Mouse (Mus musculus) CH12.LX (cell line): Measurements from ENCODE around the gene Babam1. TPM values are rescaled to one million over a fixed set of nuclear protein-coding genes. Genes with fewer than 3 reads are reported as not detected.
A peak's percentile ranks its signal among the peaks of the same experiment; 100 is the strongest.

Source experiments
- DNase-seq: peaks from one replicate; pipeline ENCODE4 v3.0.0-alpha.2; 2013; ENCODE audit errors: extremely low read depth
- H3K27ac ChIP-seq: 2 replicates; pipeline ENCODE4 v1.5.1; 2012; ENCODE audit warnings: low read depth, mild to moderate bottlenecking, control low read depth, moderate library complexity; ENCODE audit not compliant: insufficient read depth
- H3K27me3 ChIP-seq: replicated peaks from 2 replicates; pipeline ENCODE3; 2012; ENCODE audit warnings: inconsistent platforms
- H3K36me3 ChIP-seq, 2 experiments: replicated peaks in 1 of 2; 2 replicates each; pipeline versions ENCODE3 to v1.6.1; 2012; ENCODE audit warnings: inconsistent platforms in 1 of 2, low read length in 1 of 2, mild to moderate bottlenecking in 1 of 2, mixed read lengths in 1 of 2, moderate library complexity in 1 of 2; ENCODE audit not compliant: control insufficient read depth in 1 of 2, insufficient read depth in 1 of 2
- H3K4me1 ChIP-seq, 2 experiments: 2 replicates each; pipeline ENCODE4 v1.6.1; 2012; ENCODE audit warnings: inconsistent platforms in 1 of 2, moderate library complexity in 1 of 2; ENCODE audit not compliant: insufficient read depth in 2 of 2, control insufficient read depth in 1 of 2
- H3K4me2 ChIP-seq: 2 replicates; pipeline ENCODE4 v1.6.1; 2012; ENCODE audit warnings: low read depth, mild to moderate bottlenecking, control low read depth; ENCODE audit not compliant: poor library complexity, insufficient read depth, severe bottlenecking
- H3K4me3 ChIP-seq, 3 experiments: fragments of 150-350 bp in 1 of 3; sonication (generic) in 1 of 3; replicated peaks in 1 of 3; 2 replicates each; pipeline versions ENCODE3 to v1.5.1; 2011 to 2012; ENCODE audit warnings: low read depth in 2 of 3, low read length in 2 of 3, mild to moderate bottlenecking in 2 of 3, moderate library complexity in 2 of 3, control low read depth in 1 of 3, improper control_type of control experiment in 1 of 3, inconsistent platforms in 1 of 3, mixed read lengths in 1 of 3; ENCODE audit not compliant: poor library complexity in 1 of 3
- H3K79me2 ChIP-seq: replicated peaks from 2 replicates; pipeline ENCODE4 v1.6.1; 2012; ENCODE audit warnings: mild to moderate bottlenecking, moderate library complexity; ENCODE audit not compliant: control insufficient read depth, poor library complexity, insufficient read depth, severe bottlenecking; ENCODE audit errors: extremely low read depth
- H3K9ac ChIP-seq: 2 replicates; pipeline ENCODE4 v1.6.1; 2012; ENCODE audit warnings: low read depth, mild to moderate bottlenecking, control low read depth, moderate library complexity; ENCODE audit not compliant: insufficient read depth
- H3K9me3 ChIP-seq: replicated peaks from 2 replicates; pipeline ENCODE3; 2012; ENCODE audit warnings: low read length, inconsistent platforms, mixed read lengths
- CHD1 ChIP-seq: IDR thresholded peaks from 2 replicates; pipeline ENCODE4 v1.6.1; 2012; ENCODE audit warnings: low read depth, low read length, improper control_type of control experiment, inconsistent platforms
- CTCF ChIP-seq, 2 experiments: IDR thresholded peaks in 1 of 2; conservative IDR thresholded peaks in 1 of 2; 2 replicates each; pipeline ENCODE4 v1.5.1; 2011 to 2012; ENCODE audit warnings: low read depth in 2 of 2, low read length in 2 of 2, improper control_type of control experiment in 1 of 2, inconsistent platforms in 1 of 2, mild to moderate bottlenecking in 1 of 2, moderate library complexity in 1 of 2
- ELF1 ChIP-seq: IDR thresholded peaks from 2 replicates; pipeline ENCODE4 v1.6.1; 2014; ENCODE audit warnings: low read depth, mild to moderate bottlenecking, inconsistent platforms, low read length, improper control_type of control experiment
- EP300 ChIP-seq: IDR thresholded peaks from 2 replicates; pipeline ENCODE4 v1.6.1; 2011; ENCODE audit warnings: low read length, improper control_type of control experiment
- IRF4 ChIP-seq: IDR thresholded peaks from 2 replicates; pipeline ENCODE4 v1.6.1; 2014; ENCODE audit warnings: low read depth, mild to moderate bottlenecking, inconsistent platforms, low read length, improper control_type of control experiment
- JUN ChIP-seq: IDR thresholded peaks from 2 replicates; pipeline ENCODE4 v1.6.1; 2011; ENCODE audit warnings: low read depth, mild to moderate bottlenecking, low read length, improper control_type of control experiment, moderate library complexity; ENCODE audit not compliant: insufficient read depth
- JUND ChIP-seq: conservative IDR thresholded peaks from 2 replicates; pipeline ENCODE4 v1.6.1; 2011; ENCODE audit warnings: low read depth, low read length, improper control_type of control experiment
- KAT2A ChIP-seq: IDR thresholded peaks from 2 replicates; pipeline ENCODE4 v1.6.1; 2012; ENCODE audit warnings: low read length, improper control_type of control experiment, inconsistent platforms; ENCODE audit not compliant: insufficient replicate concordance
- NRF1 ChIP-seq: IDR thresholded peaks from 2 replicates; pipeline ENCODE4 v1.6.1; 2014; ENCODE audit warnings: low read depth, mild to moderate bottlenecking, inconsistent platforms, low read length, improper control_type of control experiment, moderate library complexity
- POLR2A ChIP-seq: IDR thresholded peaks from 2 replicates; pipeline ENCODE4 v1.6.1; 2011; ENCODE audit warnings: low read depth, mild to moderate bottlenecking, improper control_type of control experiment, low read length
- RAD21 ChIP-seq: IDR thresholded peaks from 2 replicates; pipeline ENCODE4 v1.6.1; 2011; ENCODE audit warnings: low read depth, mild to moderate bottlenecking, low read length, improper control_type of control experiment, moderate library complexity
- SIN3A ChIP-seq: IDR thresholded peaks from 2 replicates; pipeline ENCODE4 v1.6.1; 2012; ENCODE audit warnings: low read length, improper control_type of control experiment, inconsistent platforms
- SMC3 ChIP-seq: IDR thresholded peaks from 2 replicates; pipeline ENCODE4 v1.6.1; 2011; ENCODE audit warnings: low read depth, low read length, improper control_type of control experiment
- TCF12 ChIP-seq: IDR thresholded peaks from 2 replicates; pipeline ENCODE4 v1.6.1; 2014; ENCODE audit warnings: low read depth, mild to moderate bottlenecking, inconsistent platforms, low read length, improper control_type of control experiment
- ZKSCAN1 ChIP-seq: IDR thresholded peaks from 2 replicates; pipeline ENCODE4 v1.6.1; 2012; ENCODE audit warnings: low read depth, inconsistent platforms, low read length, improper control_type of control experiment, borderline replicate concordance
- dilution Hi-C: fragments of 300-500 bp; cut with MboI; formaldehyde crosslinking; loops from 2 replicates; pipeline ENCODE4 v1.14.3; 2020; ENCODE audit warnings: low sequenced_read_pairs; ENCODE audit not compliant: extremely low pct_unique_long_range_greater_than_20kb, extremely low pct_ligation_motif_present
- in situ Hi-C: fragments of 300-500 bp; cut with MboI; formaldehyde crosslinking; loops from 3 replicates; pipeline ENCODE4 v1.14.3; 2019; ENCODE audit warnings: low sequenced_read_pairs, low pct_ligation_motif_present, low pct_unique_long_range_greater_than_20kb, mixed read lengths
- polyA plus RNA-seq: library from polyadenylated mRNA; unstranded; fragments of >175 nt; gene quantifications from 2 replicates; pipeline ENCODE4 v1.2.1, GENCODE M21; 2012; ENCODE audit warnings: low read depth; ENCODE audit not compliant: insufficient read length
- total RNA-seq, 2 experiments: library from RNA; depleted of rRNA; stranded (reverse); fragments of 300-350 nt in 1 of 2; fragments of >200 nt in 1 of 2; gene quantifications; 2 replicates each; pipeline ENCODE4 v1.2.3; 2012 to 2014

Babam1 gene
- total and polyA plus RNA-seq, 3 experiments: 56.7 to 137 (median 67.3) TPM

- Histone ChIP-seq H3K79me2 (no peaks in the 10 kb centered on the region), H3K4me2 (no peak overlapping the region), H3K36me3 (peaks cover 88 to 99% of the 10 kb centered on the region in 2 experiments), H3K27ac (no peak overlapping the region), H3K27me3 (no peaks in the 10 kb centered on the region), H3K9ac (no peak overlapping the region), H3K4me1 (no peaks in the 10 kb centered on the region), H3K9me3 (no peaks in the 10 kb centered on the region), H3K4me3 (no peak overlapping the region)
- TF ChIP-seq EP300 (no peak), KAT2A (no peak), JUND (no peak), TCF12 (no peak), POLR2A (no peak), SMC3 (no peak), ZKSCAN1 (no peak), RAD21 (no peak), IRF4 (no peak), CHD1 (no peak), JUN (no peak), NRF1 (no peak), ELF1 (no peak), SIN3A (no peak)
- no peak for DNase-seq
- in situ Hi-C loops (no loop called here), dilution Hi-C loops (no loop called here)
Measured at GRCm38 (mm10) chr8:71351520-71351919, 45.1 kb upstream of the Babam1 start.

GRCm38 (mm10) chr8:71358026-71358425 is 38.6 kb upstream of the Babam1 start:
- Histone ChIP-seq H3K27me3 (no peaks in the 10 kb centered on the region), H3K9me3 (no peaks in the 10 kb centered on the region), H3K27ac (no peak overlapping the region), H3K36me3 (peaks cover 68 to 87% of the 10 kb centered on the region in 2 experiments), H3K4me3 (no peak overlapping the region), H3K79me2 (no peaks in the 10 kb centered on the region), H3K9ac (no peak overlapping the region), H3K4me1 (peaks cover 0 to 13% of the 10 kb centered on the region in 2 experiments; a peak in 1 of 4 replicates), H3K4me2 (no peak overlapping the region)
- in situ Hi-C loops (no loop called here), dilution Hi-C loops (no loop called here)
- no peak for DNase-seq
- peak; percentile 28 for TF ChIP-seq SMC3
- peak in 1 of 2 experiments; percentile 31; a peak in 2 of 4 replicates for TF ChIP-seq CTCF (conservative IDR thresholded peaks at IDR 0.05 in 1 of 2, IDR thresholded peaks at IDR 0.05 in 1 of 2; ENCODE audit: low read depth in 2 of 2, low read length in 2 of 2)
- TF ChIP-seq CHD1: no peak
